Mouse (Mus musculus): Measurements from ENCODE around the gene Reep6.

Reep6 gene
- long read RNA-seq, experiment 1, partial matches to known transcripts: 1 of 6 reads
- long read RNA-seq, experiment 1, other reads (novel, unspliced or antisense): 0 of 6 reads
- long read RNA-seq, experiment 2, partial matches to known transcripts: 0 of 4 reads
- long read RNA-seq, experiment 2, other reads (novel, unspliced or antisense): 0 of 4 reads

DNA sequence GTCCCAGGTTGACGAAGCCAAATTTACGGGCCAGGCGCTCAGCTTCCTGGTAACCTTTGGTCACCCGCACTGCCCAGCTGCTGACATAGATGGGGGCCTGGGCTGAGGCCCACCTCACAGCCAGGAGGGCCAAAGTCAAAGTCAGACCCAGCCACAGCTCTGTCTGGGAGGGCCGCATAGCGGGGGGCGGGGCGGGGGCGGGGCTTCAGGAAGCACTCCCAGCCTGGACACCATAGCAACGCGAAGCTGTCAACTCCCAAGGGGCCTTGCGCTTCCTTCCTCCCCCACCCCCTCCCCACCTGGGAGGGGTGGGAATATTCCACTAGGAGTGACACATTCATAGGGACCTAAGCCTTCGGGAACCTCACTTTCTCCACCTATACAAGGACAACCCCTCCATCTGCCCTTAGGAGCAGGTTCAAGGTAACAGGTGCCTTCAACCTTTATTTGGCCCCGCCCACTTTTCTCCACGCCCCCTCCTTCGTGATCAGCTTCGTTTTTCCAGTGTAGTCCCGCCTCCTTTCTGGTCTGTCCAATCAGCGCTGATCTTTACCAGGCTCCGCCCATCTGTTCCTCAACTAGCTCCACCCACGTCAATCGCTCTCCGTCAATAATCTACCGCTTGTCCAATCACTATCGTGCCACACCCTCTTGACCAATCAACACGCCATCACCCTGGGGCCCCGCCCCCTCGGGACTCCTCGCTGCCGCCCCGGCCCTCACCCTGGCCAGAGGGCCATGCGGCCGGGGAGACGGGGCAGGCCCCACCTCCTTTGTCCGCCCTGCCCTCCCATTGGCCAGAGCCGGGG is at the start of gene Reep6, which contains the start of gene Pcsk4:
TSS of gene Reep6 (plus strand) at position 681 of the 809 bp plus-strand sequence.
TSS of gene Pcsk4 (minus strand) at position 226 of the 809 bp plus-strand sequence.
- intact Hi-C loops (cut with DNase I): no loop called here

DNA sequence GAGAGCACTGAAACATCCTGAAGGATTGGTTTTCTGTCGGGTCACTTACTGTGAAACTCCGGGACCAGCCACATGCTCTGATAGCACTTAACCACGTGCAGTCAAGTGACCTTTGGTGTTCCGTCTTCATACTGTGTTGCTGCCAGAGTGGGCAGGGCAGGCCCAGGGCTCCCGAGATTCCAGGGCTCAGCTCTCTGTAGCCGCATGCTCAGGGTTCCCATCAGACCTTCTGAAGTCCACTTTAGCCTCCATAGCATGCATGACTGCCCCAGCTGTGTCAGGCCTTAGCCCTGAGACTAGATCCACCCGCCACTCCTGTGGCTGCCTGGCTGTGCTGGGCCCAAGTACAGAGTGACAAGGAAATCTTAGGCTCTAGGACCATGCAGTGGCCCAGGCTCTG is 48.4 kb upstream of the Reep6 start:
- intact Hi-C loops (cut with DNase I): no loop called here

DNA sequence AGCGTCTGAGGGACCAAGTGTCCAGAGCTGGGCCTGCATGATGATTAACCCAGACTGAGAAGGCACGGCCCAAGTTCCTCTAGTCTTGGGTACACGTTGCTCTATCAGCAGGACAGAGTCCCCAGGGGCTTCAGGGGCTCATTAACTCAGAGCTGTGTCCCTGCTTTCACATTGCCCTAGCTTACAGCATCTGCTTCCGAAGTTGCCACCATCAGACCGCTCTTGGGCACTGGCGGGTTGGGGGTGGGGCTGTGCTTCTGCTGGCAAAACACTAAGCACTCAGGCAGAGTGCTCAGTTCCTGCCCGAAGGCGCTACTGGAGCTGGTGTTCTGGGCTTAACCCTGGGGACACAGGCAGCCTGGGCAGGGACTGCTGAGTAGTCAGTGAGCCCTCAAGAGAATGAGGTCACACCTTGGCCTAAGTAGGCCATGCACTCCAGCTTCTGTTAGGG is 47.8 kb upstream of the Reep6 start:
- intact Hi-C loops (cut with DNase I): no loop called here

GRCm38 (mm10) chr10:80282481-80283441 is 47.0 kb upstream of the Reep6 start:
- intact Hi-C loops (cut with DNase I): no loop called here

DNA sequence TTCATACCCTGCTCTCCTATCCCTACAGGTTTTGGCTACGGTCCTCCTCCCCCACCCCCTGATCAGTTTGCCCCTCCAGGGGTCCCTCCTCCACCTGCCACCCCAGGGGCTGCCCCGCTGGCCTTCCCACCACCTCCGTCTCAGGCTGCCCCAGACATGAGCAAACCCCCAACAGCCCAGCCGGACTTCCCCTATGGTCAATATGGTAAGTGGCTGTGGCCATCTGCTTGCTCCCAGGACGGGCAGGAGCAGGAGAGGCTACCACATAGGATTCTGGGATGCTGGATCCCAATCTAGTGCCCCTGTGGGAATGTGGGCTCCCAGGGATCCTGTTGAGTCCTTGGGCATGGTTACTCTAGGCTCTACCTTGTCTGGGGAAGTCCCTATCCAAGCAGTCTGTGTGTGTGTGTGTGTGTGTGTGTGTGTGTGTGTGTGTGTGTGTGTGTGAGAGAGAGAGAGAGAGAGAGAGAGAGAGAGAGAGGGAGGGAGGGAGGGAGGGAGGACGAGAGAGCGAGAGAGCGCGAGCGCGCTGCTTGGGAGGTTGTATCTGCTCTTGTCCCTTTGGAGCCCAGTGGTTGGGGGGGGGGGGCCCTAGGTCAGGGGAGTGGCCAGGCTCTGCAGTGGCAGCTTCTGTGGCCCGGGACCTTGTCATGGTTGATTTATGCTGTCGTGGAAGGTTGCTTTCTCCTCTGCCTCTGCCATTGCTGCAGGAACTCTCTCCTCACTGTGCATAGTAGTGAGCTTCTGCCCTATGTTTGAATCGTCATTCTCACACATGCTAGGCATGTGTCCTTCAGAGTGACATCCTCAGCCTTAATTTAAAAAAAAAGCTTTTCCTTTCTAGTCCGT is 44.3 kb upstream of the Reep6 start:
- intact Hi-C loops (cut with DNase I): no loop called here

DNA sequence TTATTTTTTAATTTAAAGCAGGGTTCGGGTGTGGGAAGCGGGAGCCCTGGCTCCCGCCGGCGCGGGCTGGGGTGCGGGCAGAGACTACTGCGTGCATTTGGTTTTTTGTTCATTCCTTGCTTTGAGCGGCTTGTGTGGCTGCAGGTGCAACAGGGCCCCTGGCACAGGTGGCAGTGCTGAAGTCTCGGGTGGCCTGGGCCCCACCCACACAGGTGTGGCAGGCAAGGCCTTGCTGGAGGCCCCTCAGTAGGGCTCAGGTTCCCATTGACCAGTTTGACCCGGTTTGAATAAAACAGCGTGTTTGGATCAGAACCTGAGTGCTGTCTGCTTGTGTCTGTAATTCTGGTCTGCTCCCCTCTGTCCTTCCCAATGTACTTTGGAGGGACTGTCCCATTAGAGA is 41.7 kb upstream of the Reep6 start:
- intact Hi-C loops (cut with DNase I): no loop called here

DNA sequence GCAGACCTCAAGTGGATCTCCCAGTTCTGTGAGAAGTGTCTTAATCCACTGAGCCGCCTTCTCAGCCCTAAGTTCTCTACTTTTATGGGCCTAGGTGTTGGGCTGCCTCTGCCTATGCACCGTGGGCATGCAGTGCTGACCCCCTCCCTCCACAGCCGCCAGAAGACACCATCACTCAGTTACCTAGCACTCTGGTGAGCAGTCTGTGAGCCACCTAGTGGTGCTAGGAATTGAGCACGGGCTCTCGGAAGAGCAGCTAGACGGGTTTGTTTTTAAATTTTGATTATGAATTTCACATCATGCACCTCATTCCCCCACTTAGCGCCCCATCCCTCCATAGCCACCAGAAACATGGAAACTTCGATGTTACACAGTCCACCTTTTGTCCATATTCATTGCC is 41.1 kb upstream of the Reep6 start:
- intact Hi-C loops (cut with DNase I): no loop called here

- intact Hi-C loops (cut with DNase I): loop anchor here (5.0 kb wide), 1 partner anchor 80 kb away; no protein-coding TSS in a partner anchor
These were observed 37.3 kb upstream of the Reep6 start, which contains the start of gene Rps15 for GRCm38 (mm10) chr10:80292251-80293146. Gene Rps15 (plus strand): TSS chr10:80292453.

DNA sequence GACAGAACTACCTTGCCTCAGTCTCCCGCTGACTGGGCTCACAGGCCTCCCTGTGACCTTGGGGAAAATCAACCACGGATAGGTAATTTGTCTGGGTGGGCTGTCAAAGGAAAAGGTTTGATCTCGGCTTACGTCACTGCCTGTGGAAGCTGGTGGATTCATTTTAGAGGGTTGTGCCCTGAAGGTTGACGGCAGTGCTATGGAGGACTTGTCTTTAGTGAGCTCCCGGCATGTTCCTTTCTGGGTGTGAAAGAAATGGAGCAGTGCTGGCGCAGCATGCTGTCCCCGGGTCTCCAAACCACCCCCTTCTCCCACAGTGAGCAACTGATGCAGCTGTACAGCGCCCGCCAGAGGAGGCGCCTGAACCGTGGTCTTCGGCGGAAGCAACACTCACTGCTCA is 36.4 kb upstream of the Reep6 start:
- intact Hi-C loops (cut with DNase I): loop anchor here (5.0 kb wide), 1 partner anchor 79 kb away; no protein-coding TSS in a partner anchor

DNA sequence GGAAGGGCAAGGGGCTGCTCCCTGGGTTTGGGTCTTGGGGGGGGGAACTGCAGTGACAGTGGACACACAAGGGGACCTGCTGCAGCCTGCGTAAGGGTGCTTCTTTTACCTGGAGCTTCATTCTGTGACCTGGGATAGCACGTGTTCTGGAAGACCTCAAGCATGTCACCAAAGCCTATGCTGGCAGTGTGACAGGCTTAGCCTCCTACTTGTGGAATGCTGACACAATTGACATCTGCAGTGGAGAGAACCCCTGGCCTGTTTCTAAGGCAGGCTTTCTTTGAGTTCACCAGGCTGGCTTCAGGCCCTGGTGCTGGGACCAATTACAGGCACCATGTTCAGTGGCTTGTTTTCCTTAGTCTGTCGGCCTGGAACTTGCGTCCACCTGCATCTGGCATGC is 35.4 kb upstream of the Reep6 start:
- intact Hi-C loops (cut with DNase I): loop anchor here (2.0 to 5.0 kb wide), 2 partner anchors 54 to 78 kb away; partner anchors contain the start of gene Adamtsl5

DNA sequence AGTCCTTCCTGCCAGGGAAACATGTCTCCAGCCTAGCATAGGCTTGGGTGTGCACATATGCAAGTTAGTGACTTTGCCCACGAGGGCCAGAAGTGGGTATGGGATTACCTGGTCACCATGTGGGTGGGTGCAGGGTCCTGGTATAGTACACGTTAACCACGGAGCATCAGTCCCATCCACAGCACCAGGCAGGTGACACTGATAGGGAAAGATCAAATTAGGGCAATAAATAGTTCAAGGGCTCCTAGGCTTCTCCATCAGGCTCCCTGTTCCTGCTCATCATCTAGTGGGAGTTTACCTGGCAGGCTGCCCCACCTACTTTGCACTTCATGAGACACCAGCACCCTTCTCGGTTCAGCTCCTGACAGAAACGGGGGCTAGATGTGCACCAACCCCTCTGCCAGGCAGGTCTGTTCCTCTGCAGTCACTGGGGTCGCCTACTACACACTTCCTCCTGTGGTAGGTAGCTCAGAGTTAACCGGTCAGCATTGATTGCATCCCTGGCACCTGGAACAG is 34.9 kb upstream of the Reep6 start:
- intact Hi-C loops (cut with DNase I): loop anchor here (2.0 to 5.0 kb wide), 2 partner anchors 54 to 77 kb away; partner anchors contain the start of gene Adamtsl5

GRCm38 (mm10) chr10:80295618-80296425 is 33.9 kb upstream of the Reep6 start, which contains the start of gene Apc2:
Gene Apc2 (plus strand): TSS chr10:80295977.
- intact Hi-C loops (cut with DNase I): loop anchor here (2.0 kb wide), 1 partner anchor 53 kb away; the partner anchor contains the start of gene Adamtsl5

GRCm38 (mm10) chr10:80296824-80297223 is 32.9 kb upstream of the Reep6 start:
- intact Hi-C loops (cut with DNase I): no loop called here

- intact Hi-C loops (cut with DNase I): no loop called here
These were observed 32.1 kb upstream of the Reep6 start for GRCm38 (mm10) chr10:80297526-80298133.

DNA sequence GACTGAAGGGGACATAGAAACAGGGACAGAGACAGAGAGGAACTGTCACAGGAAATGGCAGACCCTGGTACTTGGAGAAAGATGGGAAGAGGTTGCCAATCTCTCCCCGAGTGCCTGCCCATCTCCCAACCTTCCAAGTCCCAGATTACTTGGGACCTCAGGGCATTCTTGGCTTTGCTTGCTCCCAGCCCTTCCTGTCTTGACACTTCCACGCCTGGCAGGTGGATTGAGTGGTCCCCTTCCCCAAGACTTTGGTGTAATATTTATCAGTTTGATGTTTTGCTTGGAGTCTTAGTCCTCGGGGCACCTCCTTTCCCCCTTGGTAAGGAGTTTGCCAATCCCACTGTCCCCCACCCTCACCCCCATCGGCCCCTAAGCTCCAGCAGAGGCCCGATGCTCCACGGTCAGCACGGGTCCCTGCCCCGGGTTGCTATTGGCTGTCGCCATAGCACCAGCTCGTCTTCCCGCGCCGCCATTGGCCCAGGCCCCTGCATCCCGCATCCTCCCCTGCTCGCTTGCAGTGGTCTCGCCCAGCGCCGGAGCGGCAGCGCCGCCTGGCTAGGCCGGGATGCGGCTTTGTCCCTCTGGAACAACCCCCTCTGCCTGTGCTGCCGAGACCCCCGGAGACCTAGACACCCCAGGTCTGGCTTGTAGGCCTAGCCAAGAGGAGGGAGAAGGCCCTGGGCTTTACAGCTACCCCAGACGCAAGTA is 31.0 kb upstream of the Reep6 start:
- intact Hi-C loops (cut with DNase I): no loop called here

DNA sequence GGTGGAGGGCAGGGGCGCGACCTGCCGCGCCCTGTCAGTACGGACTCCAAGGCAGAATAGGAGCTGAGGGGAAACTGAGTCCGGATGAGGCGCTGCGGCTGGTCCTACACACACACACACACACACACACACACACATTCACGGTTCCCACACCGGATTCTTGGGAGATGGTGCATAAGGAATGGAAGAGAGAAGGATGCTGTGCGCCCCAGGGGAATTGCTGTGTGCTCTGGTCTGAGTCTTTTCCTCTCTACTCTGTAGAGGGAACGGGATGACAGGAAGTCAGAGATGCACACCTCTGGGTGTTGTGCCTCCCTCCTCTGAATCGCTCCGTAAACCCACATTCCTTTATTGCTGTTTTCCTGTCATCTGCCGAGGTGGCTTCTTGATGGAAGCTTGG is 30.5 kb upstream of the Reep6 start:
- intact Hi-C loops (cut with DNase I): no loop called here

DNA sequence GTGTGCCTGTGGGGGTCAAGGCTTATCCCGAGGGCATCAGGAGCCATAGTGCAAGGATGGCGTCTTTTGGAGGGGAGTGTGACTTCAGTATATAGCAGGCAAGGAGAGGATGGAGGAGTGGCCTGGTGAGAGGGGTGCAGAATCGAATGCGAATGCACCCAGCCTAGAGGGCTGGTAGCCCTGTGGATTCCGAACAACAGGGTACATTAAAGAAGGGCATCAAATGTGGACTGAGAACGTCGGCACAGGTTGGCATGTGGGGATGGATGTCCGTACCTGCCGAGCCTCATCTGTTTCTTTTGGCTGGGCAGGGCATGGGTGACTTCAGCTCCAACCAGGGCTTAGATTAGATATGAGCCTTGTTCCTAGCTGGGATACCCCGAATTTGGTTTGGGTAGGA is 29.9 kb upstream of the Reep6 start:
- intact Hi-C loops (cut with DNase I): no loop called here
